Mouse (Mus musculus) bone marrow, adult 2 months (tissue): ENCODE results near the gene Gdpd1.

Experiments
- CTCF ChIP-seq: fragments of 200-500 bp; IDR thresholded peaks from 2 replicates; pipeline ENCODE4 v1.5.1; 2011; ENCODE audit warnings: low read length, control low read depth; ENCODE audit not compliant: control insufficient read depth, insufficient read depth
- POLR2A ChIP-seq: fragments of 200-500 bp; IDR thresholded peaks from 2 replicates; pipeline ENCODE4 v1.6.1; 2011; ENCODE audit warnings: low read depth, mild to moderate bottlenecking, control low read depth, low read length, borderline replicate concordance; ENCODE audit not compliant: control insufficient read depth

DNA sequence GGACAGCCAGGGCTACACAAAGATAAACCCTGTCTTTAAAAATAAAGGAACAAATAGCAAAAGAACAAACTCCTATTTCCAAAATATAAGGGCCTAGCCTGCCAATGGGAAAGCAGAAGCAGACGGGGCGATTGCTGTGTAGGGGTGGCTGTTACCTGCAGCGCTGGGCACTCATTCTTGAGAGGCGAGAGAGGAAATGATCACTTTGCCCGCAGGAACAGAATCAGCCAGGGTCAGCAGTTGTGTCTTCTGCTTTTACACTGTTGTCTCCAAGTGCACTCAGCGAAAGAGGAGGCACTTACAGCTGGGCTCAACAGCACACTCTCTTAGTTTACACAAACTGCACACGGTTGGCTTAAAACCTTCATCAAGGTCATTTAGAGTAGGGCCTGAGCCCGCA lies 54.4 kb downstream of the Gdpd1 start:
- TF ChIP-seq POLR2A (no peak), CTCF (no peak)
